Mouse (Mus musculus): ENCODE results near the gene Ankrd66.
"Not testable (repeated sequence)": the region's sequence is repeated elsewhere in the genome, so short reads cannot be mapped to it uniquely, and the experiment has no call there.

The Ankrd66 gene

DNA sequence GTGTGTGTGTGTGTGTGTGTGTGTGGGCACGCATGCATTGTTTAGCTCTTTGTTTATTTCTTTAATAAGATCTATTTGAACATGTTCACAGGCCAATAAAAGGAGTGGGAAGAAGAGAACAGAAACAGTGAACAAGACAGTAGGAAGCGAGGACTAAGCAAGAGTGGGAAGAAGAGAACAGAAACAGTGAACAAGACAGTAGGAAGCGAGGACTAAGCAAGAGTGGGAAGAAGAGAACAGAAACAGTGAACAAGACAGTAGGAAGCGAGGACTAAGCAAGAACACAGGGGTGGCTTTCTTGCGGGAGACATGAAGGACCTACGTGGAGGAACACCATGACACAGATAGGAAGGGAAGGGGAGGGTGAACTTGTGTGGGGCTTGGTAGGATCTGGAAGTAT lies 6.6 kb downstream of the Ankrd66 start:
- not testable (repeated sequence) for DNase-seq (ENCODE audit: extremely low spot score)

DNA sequence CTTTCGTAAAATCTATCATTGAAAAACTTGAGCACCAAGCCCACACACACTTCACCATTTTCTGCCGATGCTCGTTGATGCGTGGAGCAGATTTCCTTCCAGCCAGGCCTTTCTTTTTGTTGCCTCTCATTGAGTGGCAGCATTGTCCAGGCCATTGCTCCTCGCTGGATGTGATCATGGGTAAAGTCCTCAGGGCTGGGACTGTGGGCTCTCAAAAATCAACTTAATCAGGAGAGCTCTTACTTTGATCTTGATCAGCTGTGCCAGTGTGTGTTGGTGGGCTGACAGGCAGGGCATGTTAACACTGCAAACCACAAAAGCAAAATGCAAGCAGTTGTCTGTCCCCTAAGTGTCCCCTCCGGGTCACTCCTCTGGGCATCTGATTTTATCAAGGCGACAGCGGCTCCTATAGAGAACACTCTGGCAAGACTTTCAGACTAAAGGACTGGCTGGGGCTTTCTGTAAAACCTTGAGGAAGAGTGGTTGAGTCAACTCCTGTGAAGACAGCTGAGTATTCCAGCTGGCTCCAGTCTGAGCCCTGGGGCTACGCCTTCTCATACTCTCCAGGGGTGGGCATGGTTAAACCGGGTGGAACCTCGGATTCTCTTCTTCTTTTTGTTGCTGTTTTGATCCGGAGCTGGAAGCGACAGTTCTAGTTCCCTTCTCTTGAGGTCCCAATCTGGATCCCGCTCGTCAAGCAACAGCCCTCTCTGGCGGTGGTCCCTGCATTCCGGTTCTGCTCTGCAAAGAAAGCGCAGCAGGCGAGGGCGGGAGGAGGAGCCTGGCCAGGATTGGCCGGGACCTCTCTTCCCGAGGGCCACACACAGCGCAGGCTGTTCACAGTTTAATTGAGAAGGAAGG lies 8.8 kb downstream of the Ankrd66 start:
- DNase-seq (ENCODE audit: extremely low spot score), result peak; percentile 81

DNA sequence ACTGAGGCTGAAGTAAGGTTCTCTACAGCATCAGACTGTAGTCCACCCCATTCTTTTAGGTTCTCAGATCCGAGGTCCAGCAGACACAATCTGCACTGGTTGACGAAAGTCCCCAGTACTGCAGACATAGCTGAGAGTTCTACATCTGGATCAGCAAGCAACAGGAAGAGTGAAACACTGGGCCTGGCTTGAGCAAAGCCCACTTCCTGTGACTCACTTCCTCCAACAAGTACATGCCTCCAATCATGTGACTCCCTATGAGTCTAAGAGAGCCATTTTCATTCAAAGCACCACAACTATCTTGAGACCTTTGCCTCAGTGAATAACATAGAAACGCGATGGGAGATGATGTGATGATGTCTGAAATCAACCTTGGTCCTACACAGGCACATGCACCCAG lies 12.2 kb downstream of the Ankrd66 start:
- no peak for DNase-seq (ENCODE audit: extremely low spot score)

DNA sequence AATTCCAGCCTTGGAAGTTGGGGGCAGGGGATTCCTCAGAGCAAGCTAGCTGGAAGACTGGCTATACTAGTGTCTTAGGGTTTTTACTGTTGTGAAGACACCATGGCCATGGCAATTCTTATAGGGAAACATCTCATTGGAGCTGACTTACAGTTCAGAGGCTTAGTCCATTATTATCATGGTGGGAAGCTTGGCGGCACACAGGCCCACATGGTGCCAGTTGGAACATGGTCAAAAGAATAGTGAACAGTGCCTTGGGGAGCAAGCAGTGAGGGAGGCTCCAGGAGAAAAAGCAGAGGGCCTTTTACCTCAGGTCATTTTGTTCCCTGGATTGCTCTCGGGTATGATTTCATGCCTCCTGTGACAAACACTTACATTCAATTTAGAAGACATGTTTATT lies 12.9 kb downstream of the Ankrd66 start:
- no peak for DNase-seq (ENCODE audit: extremely low spot score)

DNA sequence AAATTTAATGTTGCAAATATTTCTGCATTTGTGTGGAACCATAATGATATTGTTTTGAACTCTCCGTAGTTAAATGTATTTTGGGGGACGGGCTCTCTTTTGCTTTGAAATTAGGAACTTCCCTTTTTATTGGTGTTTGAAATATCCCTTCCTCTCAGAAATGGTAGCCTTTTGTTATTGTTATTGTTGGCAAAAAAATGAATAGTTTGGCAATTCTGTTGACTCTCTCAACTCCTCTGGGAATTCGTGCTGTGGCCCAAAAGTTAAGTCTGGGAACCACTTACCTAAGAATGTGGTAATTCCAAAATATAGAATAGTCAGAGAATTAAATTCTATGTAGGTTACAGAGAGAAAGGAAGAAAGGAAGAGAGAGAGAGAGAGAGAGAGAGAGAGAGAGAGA lies 23.3 kb downstream of the Ankrd66 start:
- DNase-seq (ENCODE audit: extremely low spot score), result no peak

DNA sequence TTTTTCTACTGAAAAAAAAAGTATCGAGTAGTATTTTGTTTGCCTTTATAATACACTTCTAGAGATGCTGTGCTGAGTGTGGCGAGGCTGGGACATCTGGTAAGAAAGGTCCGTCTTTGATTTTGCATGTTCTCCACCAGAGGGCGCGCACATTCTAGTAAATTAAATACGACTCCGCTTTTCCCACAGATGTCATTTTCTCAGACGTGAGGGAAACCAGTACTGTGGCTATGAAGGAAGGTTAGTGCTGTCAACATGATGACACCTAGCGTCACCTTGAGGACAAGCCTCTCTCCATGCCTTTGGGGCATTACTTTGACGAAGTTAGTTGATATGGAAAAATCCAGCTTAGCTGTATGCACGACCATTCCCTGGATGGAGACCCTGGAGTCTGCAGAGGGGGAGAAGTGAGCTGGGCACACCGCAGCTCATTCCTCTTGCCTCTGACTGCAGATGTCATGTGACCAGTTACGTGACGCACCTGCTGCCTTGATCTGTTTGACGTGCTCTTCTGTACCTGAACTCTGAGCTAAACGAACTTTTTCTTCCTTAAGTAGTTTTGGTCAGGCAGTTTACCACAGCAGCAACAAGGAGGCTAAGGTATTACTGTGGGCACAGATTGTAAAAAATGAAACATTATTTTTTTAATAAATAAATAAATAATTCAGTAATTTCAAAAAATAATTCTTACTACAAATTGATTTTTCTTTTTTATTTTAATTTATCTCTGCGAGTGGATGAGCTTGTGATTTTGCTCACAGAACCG lies 24.6 kb downstream of the Ankrd66 start:
- peak; percentile 69 for DNase-seq (ENCODE audit: extremely low spot score)

DNA sequence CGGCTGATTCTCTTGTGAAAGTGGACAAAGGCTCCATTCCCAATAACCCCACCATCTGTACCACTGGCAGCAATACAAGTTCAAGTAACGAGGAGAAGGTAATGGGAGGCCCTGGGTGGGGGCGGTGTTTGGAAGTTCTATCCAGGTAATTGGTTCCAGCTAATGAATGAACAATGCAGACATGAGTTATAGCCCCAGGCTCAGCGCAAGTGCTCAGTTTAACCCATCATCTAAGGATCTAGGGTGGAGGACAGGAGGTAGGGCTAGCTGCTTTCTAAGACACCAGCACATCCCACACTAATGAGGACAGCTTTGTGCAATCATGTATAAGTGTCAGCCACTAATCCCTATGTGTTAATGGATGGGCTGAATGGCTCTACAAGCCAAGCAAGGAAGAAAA lies 32.7 kb downstream of the Ankrd66 start:
- no peak for DNase-seq (ENCODE audit: extremely low spot score)

DNA sequence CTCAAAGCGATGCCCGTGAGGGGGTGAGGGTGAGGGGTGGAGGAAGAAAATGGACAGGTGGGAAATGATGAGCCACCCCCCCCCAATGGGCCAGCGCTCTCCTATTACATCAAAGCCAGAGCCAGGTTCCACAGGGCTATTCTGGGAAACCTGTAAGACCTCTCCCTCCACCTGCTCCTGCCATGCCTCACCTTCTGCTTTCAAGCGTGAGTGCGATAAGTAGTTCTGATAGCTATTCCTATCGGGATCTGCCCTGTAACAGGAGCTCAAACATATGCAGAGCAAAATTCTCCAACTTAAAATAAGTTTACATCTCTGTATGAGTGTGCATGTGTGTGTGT lies 38.9 kb downstream of the Ankrd66 start:
- DNase-seq (ENCODE audit: extremely low spot score), result no peak

DNA sequence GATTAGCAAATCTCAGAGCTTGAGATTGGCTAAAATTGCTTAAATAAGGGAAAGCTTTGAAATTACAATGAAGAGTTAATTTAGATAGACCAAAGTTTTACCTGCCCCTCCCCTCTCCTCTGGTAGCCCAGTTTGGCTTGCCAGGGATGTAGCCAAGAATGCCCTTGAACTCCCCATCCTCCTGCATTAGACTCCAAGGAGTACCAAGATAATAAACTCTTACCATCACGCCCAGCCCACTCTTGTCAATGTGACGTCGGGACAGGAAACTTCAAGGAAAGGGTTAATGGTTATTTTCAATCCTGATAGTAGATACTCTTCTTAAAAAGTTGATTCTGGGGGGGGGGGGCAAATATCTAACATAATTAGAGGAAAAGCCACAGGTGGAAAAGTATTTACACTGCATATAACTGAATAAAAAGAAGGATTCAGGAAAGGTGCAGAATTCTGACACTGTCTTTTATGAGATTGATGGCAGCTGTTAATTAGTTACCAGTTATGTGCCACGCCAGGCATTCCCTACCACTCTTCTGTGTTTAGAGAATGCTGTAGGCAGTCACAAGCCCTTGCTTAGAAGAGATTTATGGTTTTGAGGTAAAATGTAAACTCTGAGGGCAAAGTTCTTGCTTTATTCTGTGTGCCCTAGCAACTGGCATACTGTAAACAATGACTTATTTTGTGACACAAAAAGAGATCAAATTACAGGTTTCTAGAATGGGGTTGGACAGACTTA lies 39.4 kb downstream of the Ankrd66 start:
- no peak for DNase-seq (ENCODE audit: extremely low spot score)

DNA sequence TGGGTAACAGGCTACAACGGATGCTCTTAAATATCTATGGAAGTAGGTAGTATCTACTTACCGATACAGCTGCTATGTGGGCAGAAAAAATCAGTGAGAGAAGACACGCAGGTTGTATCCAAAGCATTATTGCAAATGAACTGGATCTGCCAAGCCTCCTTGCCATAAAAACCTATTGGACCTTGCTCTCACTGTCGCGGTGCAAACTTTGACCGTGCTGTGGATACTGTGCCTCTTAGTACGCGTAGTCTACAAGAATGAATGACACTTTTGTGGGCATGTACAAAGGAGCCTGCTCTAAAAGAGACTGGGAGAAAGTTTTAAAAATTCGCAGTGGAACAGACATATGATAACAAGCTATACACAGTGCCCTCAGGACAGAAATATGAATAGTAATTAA lies 40.8 kb downstream of the Ankrd66 start, which contains the start of gene Mep1a:
Mep1a (minus strand) TSS at position 221 of the 400 bp plus-strand sequence.
- no peak for DNase-seq (ENCODE audit: extremely low spot score)

DNA sequence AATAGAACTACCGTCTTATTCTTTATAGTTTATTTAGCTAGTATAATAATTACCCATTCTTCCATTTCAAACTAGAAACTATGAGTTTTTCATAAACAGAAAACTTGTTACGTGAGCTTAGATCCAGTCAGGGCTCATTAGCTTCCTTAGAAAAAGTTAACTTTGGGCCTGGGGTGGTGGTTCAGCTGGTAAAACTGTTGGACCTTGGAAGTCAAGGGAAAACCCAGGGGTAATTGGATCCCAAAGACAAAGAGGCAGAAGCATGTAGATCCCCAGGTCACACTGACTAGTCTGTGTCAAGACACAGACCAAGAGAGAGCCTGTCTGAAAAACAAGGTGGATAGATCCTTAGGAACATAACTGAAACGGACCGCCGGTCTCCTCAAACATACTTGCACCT lies 41.8 kb downstream of the Ankrd66 start:
- DNase-seq (ENCODE audit: extremely low spot score), result no peak

DNA sequence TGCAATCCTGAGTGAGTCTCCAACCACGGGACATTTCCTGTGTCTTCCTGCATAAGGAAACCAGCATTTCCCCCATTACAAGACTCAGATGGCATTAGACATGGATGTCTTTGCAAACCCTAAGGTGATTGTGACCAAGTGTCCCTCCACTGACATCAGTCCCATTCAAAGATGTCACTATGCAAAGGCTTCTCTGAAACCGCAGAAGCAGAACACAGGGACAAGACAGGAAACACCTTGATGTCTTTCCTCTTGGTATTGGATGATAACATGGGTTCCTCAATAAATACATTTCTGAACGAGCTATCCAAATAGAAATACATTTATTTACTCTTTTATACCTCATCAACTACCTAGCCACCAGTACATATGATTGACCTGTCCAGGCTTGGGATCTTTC lies 42.2 kb downstream of the Ankrd66 start:
- no peak for DNase-seq (ENCODE audit: extremely low spot score)

DNA sequence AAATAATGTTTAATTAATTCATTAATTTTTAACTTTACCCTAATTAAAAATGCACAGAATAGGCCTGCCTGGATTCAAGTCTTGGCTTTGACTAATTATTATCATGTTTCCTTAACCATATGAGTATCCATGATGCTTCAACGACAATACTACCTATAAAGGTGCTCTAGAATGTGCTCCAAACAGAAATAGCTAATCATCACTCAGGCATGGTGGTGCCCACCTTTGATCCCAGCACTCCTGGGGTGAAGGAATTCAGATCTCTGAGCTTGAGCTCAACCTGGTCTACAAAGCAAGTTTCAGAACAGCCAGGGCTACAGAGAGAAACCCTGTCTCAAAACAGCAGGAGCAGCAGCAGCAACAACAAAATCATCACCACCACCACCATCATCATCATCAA lies 42.9 kb downstream of the Ankrd66 start:
- no peak for DNase-seq (ENCODE audit: extremely low spot score)

DNA sequence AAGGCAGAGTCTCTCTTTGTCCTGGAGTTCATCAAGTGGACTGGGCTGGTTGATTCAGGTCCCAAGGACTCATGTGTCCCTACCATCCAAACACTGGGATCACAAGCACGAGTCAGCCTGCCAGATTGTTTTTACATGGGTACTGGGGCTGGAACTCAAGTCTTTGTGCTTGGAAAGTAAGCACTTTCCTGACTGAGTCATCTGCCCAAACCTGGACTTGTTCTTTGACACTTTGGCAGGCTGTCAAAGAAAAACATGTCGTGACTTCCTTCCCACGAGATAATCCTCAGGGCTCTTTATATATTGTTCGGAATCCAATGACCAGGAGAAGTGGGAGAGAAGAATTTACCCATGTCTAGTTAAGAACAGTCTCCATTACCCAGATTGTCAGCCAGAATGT lies 45.9 kb downstream of the Ankrd66 start:
- DNase-seq (ENCODE audit: extremely low spot score), result no peak

DNA sequence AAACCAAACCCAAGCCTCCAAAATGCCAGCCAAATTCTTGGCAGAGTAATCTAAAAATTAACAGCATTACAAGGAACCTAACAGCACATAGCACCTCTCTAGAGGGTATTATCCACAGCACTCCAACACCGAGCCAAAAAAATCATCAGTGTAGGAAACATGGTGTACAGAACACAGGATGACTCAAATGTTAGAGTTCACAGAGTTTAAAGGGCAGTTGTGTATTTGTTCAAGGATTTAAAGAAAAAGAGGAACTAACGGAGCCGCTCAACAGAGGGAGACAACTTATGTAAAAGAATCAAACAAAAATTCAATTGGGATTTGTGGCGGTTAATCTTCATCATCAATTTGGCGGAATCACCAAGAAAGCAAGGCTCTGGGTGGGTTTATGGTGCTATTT lies 47.9 kb downstream of the Ankrd66 start:
- DNase-seq (ENCODE audit: extremely low spot score), result no peak

DNA sequence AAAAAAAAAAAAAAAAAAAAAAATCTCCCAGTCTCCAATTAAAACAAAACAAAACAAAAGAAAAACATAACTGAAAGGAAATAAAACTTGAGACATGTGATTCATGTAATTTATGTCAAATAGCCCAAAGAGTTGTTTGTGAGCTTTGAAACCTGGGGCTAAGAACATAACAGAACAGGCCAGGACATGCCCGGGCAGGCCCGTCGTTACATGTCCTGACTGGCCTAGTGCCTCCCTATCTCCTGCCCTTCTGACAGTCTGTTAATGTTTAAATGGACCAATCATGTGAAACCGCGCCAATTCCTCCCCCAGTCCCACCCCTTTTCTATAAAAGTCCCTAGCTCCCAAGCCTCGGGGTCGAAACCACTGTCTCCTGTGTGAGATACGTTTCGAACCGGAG lies 53.1 kb downstream of the Ankrd66 start:
- DNase-seq (ENCODE audit: extremely low spot score), result not testable (repeated sequence)

DNA sequence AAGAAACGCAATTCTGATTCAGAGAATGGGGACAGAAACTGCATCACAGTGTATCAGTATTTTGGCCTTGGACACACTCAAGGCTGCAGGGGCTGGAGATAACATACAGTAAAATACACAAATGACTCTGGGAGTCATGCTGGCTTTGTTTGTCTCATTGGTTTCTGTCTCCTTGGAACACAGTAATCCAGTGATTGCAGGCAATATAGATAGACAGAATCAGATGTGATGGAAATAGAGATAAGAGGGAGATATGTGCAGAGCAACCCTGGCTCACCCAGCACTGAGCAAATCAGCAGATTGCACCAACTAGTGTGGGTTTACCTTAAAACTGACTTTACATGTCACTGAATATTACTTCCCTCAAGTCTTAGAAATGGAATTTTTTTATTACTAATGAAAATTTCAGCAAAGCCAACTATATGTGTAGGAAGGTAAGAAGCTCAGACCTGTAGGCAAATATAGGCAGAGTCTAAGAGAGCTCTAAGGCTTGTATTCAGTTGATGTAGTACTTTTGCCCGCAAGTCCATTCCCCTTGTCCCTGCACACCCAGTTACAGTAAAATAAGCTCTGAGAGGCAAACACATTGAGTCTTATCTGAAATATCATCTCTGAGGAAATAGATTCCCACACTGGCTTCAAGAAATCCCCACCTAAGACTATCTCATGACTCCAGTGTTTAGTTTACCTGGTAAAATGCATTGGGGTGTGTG lies 54.8 kb downstream of the Ankrd66 start:
- no peak for DNase-seq (ENCODE audit: extremely low spot score)

DNA sequence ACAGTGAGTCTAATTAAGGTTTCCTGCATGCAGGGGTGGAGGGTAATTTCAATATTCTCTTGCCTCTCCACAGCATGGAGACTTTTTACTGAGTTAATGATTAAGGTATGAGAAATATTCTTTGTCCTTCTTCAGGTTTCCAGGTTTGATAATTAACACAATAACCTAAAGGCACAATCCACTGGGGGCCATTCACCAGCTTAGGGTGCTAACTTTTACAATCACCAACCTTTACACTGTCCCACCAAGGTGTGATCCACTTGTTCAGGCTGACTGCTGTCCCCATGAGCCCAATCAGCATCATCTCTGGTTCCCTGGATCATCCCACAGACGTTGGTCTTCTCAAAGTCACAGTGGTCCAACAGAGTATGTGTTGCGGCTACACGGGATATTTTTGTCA lies 57.5 kb downstream of the Ankrd66 start:
- DNase-seq (ENCODE audit: extremely low spot score), result no peak
